Mouse (Mus musculus) heart, postnatal 0 days (tissue): Measurements from ENCODE around the gene Plekhm1. TPM values are rescaled to one million over a fixed set of nuclear protein-coding genes. Genes with fewer than 3 reads are reported as not detected.

Experiments used
- ATAC-seq: fragments of 200-750 bp; cut with Nextera tagmentation; 2 replicates; pipeline ENCODE4 v1.8.0; 2017; ENCODE audit warnings: low read depth, moderate number of reproducible peaks, moderate library complexity; ENCODE audit not compliant: insufficient read depth
- DNase-seq: peaks from one replicate; pipeline ENCODE4 v3.0.0-alpha.2; 2016; ENCODE audit warnings: low spot score
- H3K27ac ChIP-seq: fragments of 300-500 bp; sonication (generic); 2 replicates; pipeline ENCODE4 v1.5.1; 2014; ENCODE audit warnings: low read depth, mild to moderate bottlenecking
- H3K27me3 ChIP-seq: fragments of 300-500 bp; sonication (generic); 2 replicates; pipeline ENCODE4 v1.6.1; 2014; ENCODE audit warnings: low read length, mixed read lengths; ENCODE audit not compliant: control insufficient read depth, insufficient read depth
- H3K36me3 ChIP-seq: fragments of 300-500 bp; sonication (generic); replicated peaks from 2 replicates; pipeline ENCODE4 v1.6.1; 2014; ENCODE audit warnings: low read length, mixed read lengths; ENCODE audit not compliant: control insufficient read depth, insufficient read depth
- H3K4me1 ChIP-seq: fragments of 300-500 bp; sonication (generic); 2 replicates; pipeline ENCODE4 v1.6.1; 2014; ENCODE audit warnings: antibody characterized with exemption; ENCODE audit not compliant: control insufficient read depth, insufficient read depth
- H3K4me2 ChIP-seq: fragments of 300-500 bp; sonication (generic); 2 replicates; pipeline ENCODE4 v1.6.1; 2014; ENCODE audit warnings: low read depth, mild to moderate bottlenecking, low read length, moderate library complexity
- H3K4me3 ChIP-seq: fragments of 300-500 bp; sonication (generic); 2 replicates; pipeline ENCODE4 v1.5.1; 2014; ENCODE audit warnings: low read depth, low read length
- H3K9ac ChIP-seq: fragments of 300-500 bp; sonication (generic); replicated peaks from 2 replicates; pipeline ENCODE4 v1.6.1; 2014; ENCODE audit warnings: low read depth, low read length, mixed read lengths
- H3K9me3 ChIP-seq: fragments of 300-500 bp; sonication (generic); replicated peaks from 2 replicates; pipeline ENCODE4 v1.6.1; 2016; ENCODE audit warnings: low read length; ENCODE audit not compliant: control insufficient read depth
- CTCF ChIP-seq: IDR thresholded peaks from 2 replicates; pipeline ENCODE4 v1.5.1; 2016; ENCODE audit warnings: antibody characterized with exemption, control low read depth, low read depth
- EP300 ChIP-seq: IDR thresholded peaks from 2 replicates; pipeline ENCODE4 v1.6.1; 2016; ENCODE audit warnings: antibody characterized with exemption, low read depth
- WGBS: fragments of 180-500 bp; shearing (Covaris S2); extraction: QIAGEN DNeasy Blood & Tissue Kit; methylation state at CpG from one replicate; pipeline ENCODE4 v1.1.7; 2014; 5-methylcytosine and 5-hydroxymethylcytosine counted together
- polyA plus RNA-seq: library from polyadenylated mRNA; unstranded; fragments of >200 nt; fragmentation: Nextera tagmentation; extraction: Ambion mirVana; gene quantifications from 2 replicates; pipeline ENCODE4 v1.2.1, GENCODE M21; 2015
- total RNA-seq: library from RNA; depleted of rRNA; stranded (reverse); fragments of >200 nt; gene quantifications from 2 replicates; pipeline ENCODE4 v1.2.3, GENCODE M21; 2014; ENCODE audit warnings: low replicate concordance

The Plekhm1 gene
- total and polyA plus RNA-seq, 2 experiments from 2014 or later = 3.4 to 3.9 TPM

GRCm38 (mm10) chr11:103357710-103358109 is 54.8 kb downstream of the Plekhm1 start:
- Histone ChIP-seq H3K27me3 (peaks cover 49% of the 10 kb centered on the region), H3K4me3 (no peak overlapping the region), H3K9ac (no peak overlapping the region), H3K27ac (no peak overlapping the region), H3K9me3 (0 out of 2 replicates have a peak, but pooled peaks cover 3% of the 10 kb centered on the region), H3K4me2 (no peak overlapping the region), H3K36me3 (no peaks in the 10 kb centered on the region), H3K4me1 (peaks cover 9% of the 10 kb centered on the region; the same call in 1 of the 2 replicates)
- no peak for DNase-seq
- TF ChIP-seq EP300 (no peak), CTCF (no peak)
- no peak for ATAC-seq
- 91% methylated on average over 10 of the region's 10 CpGs for WGBS

GRCm38 (mm10) chr11:103356938-103357670 is 55.4 kb downstream of the Plekhm1 start:
- no peak for ATAC-seq
- Histone ChIP-seq H3K9ac (no peak overlapping the region), H3K27ac (no peak overlapping the region), H3K4me3 (no peak overlapping the region), H3K9me3 (0 out of 2 replicates have a peak, but pooled peaks cover 9% of the 10 kb centered on the region), H3K36me3 (no peaks in the 10 kb centered on the region), H3K27me3 (peaks cover 43% of the 10 kb centered on the region), H3K4me1 (peaks cover 9% of the 10 kb centered on the region; the same call in 1 of the 2 replicates), H3K4me2 (no peak overlapping the region)
- TF ChIP-seq CTCF (no peak), EP300 (no peak)
- 81% methylated on average over 15 of the region's 16 CpGs for WGBS
- DNase-seq = no peak

DNA sequence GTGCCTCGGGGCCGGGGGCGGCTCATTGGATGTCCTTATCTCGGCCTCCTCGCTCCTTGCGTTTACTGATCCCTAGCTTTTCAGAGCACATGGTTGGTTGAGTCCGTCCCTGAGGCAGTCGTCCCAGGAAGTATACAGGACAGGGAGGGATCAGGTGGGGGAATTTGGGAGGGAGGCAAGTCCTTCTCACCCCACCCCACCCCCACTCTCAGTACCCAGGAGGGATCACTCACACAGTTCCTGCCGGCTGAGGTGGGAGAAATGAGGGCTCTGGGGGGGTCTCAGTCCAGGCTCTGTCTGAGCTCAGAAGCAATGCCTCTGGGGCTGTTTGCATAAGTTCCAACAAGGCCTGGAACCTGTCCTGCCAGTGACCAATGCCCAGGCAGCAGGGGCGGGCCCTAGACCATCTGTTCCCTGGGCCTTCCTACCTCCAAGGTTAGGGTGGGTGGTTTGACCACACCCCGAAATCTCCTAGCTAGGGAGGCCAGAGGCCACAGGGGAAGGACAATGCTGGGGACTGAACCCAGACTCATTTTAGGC is 56.4 kb downstream of the Plekhm1 start:
- Histone ChIP-seq H3K9ac (no peak overlapping the region), H3K36me3 (no peaks in the 10 kb centered on the region), H3K4me3 (no peak overlapping the region), H3K27ac (no peak overlapping the region), H3K9me3 (0 out of 2 replicates have a peak, but pooled peaks cover 10% of the 10 kb centered on the region), H3K27me3 (peaks cover 33% of the 10 kb centered on the region), H3K4me2 (no peak overlapping the region), H3K4me1 (peaks cover 6% of the 10 kb centered on the region; the same call in 1 of the 2 replicates)
- ATAC-seq (no peak), DNase-seq (no peak)
- TF ChIP-seq EP300 (no peak), CTCF (no peak)
- WGBS = 36% methylated on average over 11 of the region's 11 CpGs

- Histone ChIP-seq H3K27ac (no peak overlapping the region), H3K9me3 (0 out of 2 replicates have a peak, but pooled peaks cover 10% of the 10 kb centered on the region), H3K4me1 (peaks cover 4% of the 10 kb centered on the region; the same call in 1 of the 2 replicates), H3K27me3 (peaks cover 28% of the 10 kb centered on the region), H3K9ac (no peak overlapping the region), H3K4me3 (no peak overlapping the region), H3K36me3 (no peaks in the 10 kb centered on the region), H3K4me2 (no peak overlapping the region)
- DNase-seq = no peak
- 29% methylated on average over 11 of the region's 11 CpGs for WGBS
- no peak for TF ChIP-seq CTCF
- no peak for TF ChIP-seq EP300
- ATAC-seq = no peak
Measured at GRCm38 (mm10) chr11:103355251-103355650, 57.2 kb downstream of the Plekhm1 start.

DNA sequence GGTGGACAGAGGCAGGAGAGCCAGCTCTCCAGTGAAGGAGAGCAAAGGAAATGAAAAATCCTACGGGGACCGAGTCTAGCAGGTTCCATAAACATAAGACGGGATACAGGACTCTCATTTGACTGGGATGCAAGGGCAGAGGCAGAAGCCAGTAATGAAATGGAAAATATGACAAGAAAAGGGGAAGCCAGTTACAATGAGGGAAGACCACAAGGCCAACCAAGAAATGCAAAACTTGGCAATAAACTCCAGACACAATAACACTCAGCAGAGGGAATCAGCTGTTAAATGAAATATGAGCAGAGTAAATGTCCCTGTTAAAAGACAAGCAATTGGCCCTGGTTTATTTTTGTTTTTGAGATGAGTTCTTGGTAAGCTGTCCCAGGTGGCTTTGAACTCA is 58.5 kb downstream of the Plekhm1 start:
- Histone ChIP-seq H3K4me2 (no peak overlapping the region), H3K27ac (no peak overlapping the region), H3K4me1 (no peaks in the 10 kb centered on the region), H3K27me3 (peaks cover 17% of the 10 kb centered on the region; the same call in 1 of the 2 replicates), H3K4me3 (no peak overlapping the region), H3K36me3 (no peaks in the 10 kb centered on the region), H3K9me3 (0 out of 2 replicates have a peak, but pooled peaks cover 10% of the 10 kb centered on the region), H3K9ac (no peak overlapping the region)
- ATAC-seq = no peak
- 53% methylated on average over 3 of the region's 3 CpGs for WGBS
- no peak for DNase-seq
- TF ChIP-seq EP300 (no peak), CTCF (no peak)
